Mouse (Mus musculus): ENCODE results near the gene Rnft1. TPM values are rescaled to one million over a fixed set of nuclear protein-coding genes. Genes with fewer than 3 reads are reported as not detected.

The Rnft1 gene
- polyA plus RNA-seq, 1 experiment from 2014 or later = 21.6 TPM

GRCm38 (mm10) chr11:86538786-86539185 lies 54.3 kb downstream of the Rnft1 start:
- H3K27ac ChIP-seq (ENCODE audit: low read length) = no peak overlapping the region
- H3K27me3 ChIP-seq (replicated peaks; ENCODE audit: control insufficient read depth, insufficient read depth, low read length) = no peaks in the 10 kb centered on the region
- H3K9me3 ChIP-seq (ENCODE audit: control insufficient read depth, low read length) = no peaks in the 10 kb centered on the region
- 97% methylated on average over 4 of the region's 4 CpGs for WGBS
- no peak overlapping the region for H3K4me2 ChIP-seq (ENCODE audit: low read length)
- no peak for ATAC-seq
- no peak overlapping the region for H3K4me3 ChIP-seq (replicated peaks; ENCODE audit: low read length)
- H3K9ac ChIP-seq (replicated peaks; ENCODE audit: low read depth, low read length) = no peak overlapping the region
- H3K36me3 ChIP-seq (ENCODE audit: control insufficient read depth, insufficient read depth) = no peaks in the 10 kb centered on the region
- H3K4me1 ChIP-seq (replicated peaks; ENCODE audit: control insufficient read depth, insufficient read depth, low read length) = peaks cover 8% of the 10 kb centered on the region

GRCm38 (mm10) chr11:86539716-86540475 lies 55.4 kb downstream of the Rnft1 start:
- WGBS = 92% methylated on average over 6 of the region's 6 CpGs
- Histone ChIP-seq H3K27me3 (replicated peaks; ENCODE audit: control insufficient read depth, insufficient read depth, low read length) (no peaks in the 10 kb centered on the region), H3K9me3 (ENCODE audit: control insufficient read depth, low read length) (no peaks in the 10 kb centered on the region), H3K4me1 (replicated peaks; ENCODE audit: control insufficient read depth, insufficient read depth, low read length) (peaks cover 8% of the 10 kb centered on the region), H3K27ac (ENCODE audit: low read length) (no peak overlapping the region), H3K36me3 (ENCODE audit: control insufficient read depth, insufficient read depth) (no peaks in the 10 kb centered on the region), H3K4me2 (ENCODE audit: low read length) (no peak overlapping the region), H3K9ac (replicated peaks; ENCODE audit: low read depth, low read length) (no peak overlapping the region), H3K4me3 (replicated peaks; ENCODE audit: low read length) (no peak overlapping the region)
- no peak for ATAC-seq

DNA sequence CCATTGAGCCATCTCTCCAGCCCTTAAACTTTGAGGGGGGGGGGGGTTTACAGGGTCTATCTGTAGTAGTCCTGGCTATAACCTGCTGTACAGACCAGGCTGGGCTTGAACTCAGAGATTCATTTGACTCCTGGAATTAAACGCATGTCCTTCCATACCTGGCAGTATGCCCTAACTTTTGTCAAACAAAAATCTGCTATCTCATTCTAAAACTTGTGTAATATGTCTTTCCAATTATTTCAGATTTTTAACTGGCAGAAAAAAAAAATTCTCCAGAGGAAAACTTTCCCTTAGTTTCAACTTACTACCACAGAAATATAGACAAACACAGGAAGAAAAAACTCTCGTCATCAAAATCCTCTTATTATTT lies 56.0 kb downstream of the Rnft1 start:
- Histone ChIP-seq H3K4me1 (replicated peaks; ENCODE audit: control insufficient read depth, insufficient read depth, low read length) (peaks cover 11% of the 10 kb centered on the region), H3K27me3 (replicated peaks; ENCODE audit: control insufficient read depth, insufficient read depth, low read length) (no peaks in the 10 kb centered on the region), H3K36me3 (ENCODE audit: control insufficient read depth, insufficient read depth) (no peaks in the 10 kb centered on the region), H3K27ac (ENCODE audit: low read length) (no peak overlapping the region), H3K4me3 (replicated peaks; ENCODE audit: low read length) (no peak overlapping the region), H3K4me2 (ENCODE audit: low read length) (no peak overlapping the region), H3K9ac (replicated peaks; ENCODE audit: low read depth, low read length) (no peak overlapping the region), H3K9me3 (ENCODE audit: control insufficient read depth, low read length) (no peaks in the 10 kb centered on the region)
- no peak for ATAC-seq
- WGBS = 91% methylated on average over 2 of the region's 2 CpGs

- Histone ChIP-seq H3K4me2 (ENCODE audit: low read length) (no peak overlapping the region), H3K4me1 (replicated peaks; ENCODE audit: control insufficient read depth, insufficient read depth, low read length) (peaks cover 15% of the 10 kb centered on the region), H3K9ac (replicated peaks; ENCODE audit: low read depth, low read length) (no peak overlapping the region), H3K27me3 (replicated peaks; ENCODE audit: control insufficient read depth, insufficient read depth, low read length) (no peaks in the 10 kb centered on the region), H3K36me3 (ENCODE audit: control insufficient read depth, insufficient read depth) (no peaks in the 10 kb centered on the region), H3K4me3 (replicated peaks; ENCODE audit: low read length) (no peak overlapping the region), H3K27ac (ENCODE audit: low read length) (no peak overlapping the region), H3K9me3 (ENCODE audit: control insufficient read depth, low read length) (no peaks in the 10 kb centered on the region)
- 78% methylated on average over 1 of the region's 1 CpGs for WGBS
- ATAC-seq = no peak
Observed at GRCm38 (mm10) chr11:86542851-86543250, 58.4 kb downstream of the Rnft1 start.

- WGBS = under 1% methylated on average over 35 of the region's 50 CpGs
- peak overlapping the region; percentile 93 for H3K4me3 ChIP-seq (replicated peaks; ENCODE audit: low read length)
- peak; percentile 41 for ATAC-seq
Observed at GRCm38 (mm10) chr11:86543960-86544638, 59.6 kb downstream of the Rnft1 start.

GRCm38 (mm10) chr11:86544639-86545299 lies 60.3 kb downstream of the Rnft1 start, which contains the start of the genes Rps6kb1 and Tubd1:
Gene Rps6kb1 (minus strand): TSS chr11:86544805.
Gene Tubd1 (plus strand): TSS chr11:86544991.
- WGBS = under 1% methylated on average over 43 of the region's 43 CpGs
- no peaks in the 10 kb centered on the region for H3K36me3 ChIP-seq (ENCODE audit: control insufficient read depth, insufficient read depth)
- H3K9ac ChIP-seq (replicated peaks; ENCODE audit: low read depth, low read length) = peak within 1 kb of the TSS; percentile 96
- ATAC-seq = peak; percentile 99
- peak within 1 kb of the TSS; percentile 85 for H3K27ac ChIP-seq (ENCODE audit: low read length)
- peak within 1 kb of the TSS; percentile 72 for H3K4me2 ChIP-seq (ENCODE audit: low read length)
- peaks cover 15% of the 10 kb centered on the region for H3K4me1 ChIP-seq (replicated peaks; ENCODE audit: control insufficient read depth, insufficient read depth, low read length)
- H3K9me3 ChIP-seq (ENCODE audit: control insufficient read depth, low read length) = no peaks in the 10 kb centered on the region
- no peaks in the 10 kb centered on the region for H3K27me3 ChIP-seq (replicated peaks; ENCODE audit: control insufficient read depth, insufficient read depth, low read length)
- H3K4me3 ChIP-seq (replicated peaks; ENCODE audit: low read length) = peak within 1 kb of the TSS; percentile 93

More at GRCm38 (mm10) chr11:86543960-86544638, 59.6 kb downstream of the Rnft1 start:
- Histone ChIP-seq H3K27ac (ENCODE audit: low read length) (peak overlapping the region; percentile 85), H3K36me3 (ENCODE audit: control insufficient read depth, insufficient read depth) (no peaks in the 10 kb centered on the region), H3K4me1 (replicated peaks; ENCODE audit: control insufficient read depth, insufficient read depth, low read length) (peaks cover 15% of the 10 kb centered on the region), H3K9me3 (ENCODE audit: control insufficient read depth, low read length) (no peaks in the 10 kb centered on the region), H3K4me2 (ENCODE audit: low read length) (peak overlapping the region; percentile 58), H3K9ac (replicated peaks; ENCODE audit: low read depth, low read length) (peak overlapping the region; percentile 96), H3K27me3 (replicated peaks; ENCODE audit: control insufficient read depth, insufficient read depth, low read length) (no peaks in the 10 kb centered on the region)

DNA sequence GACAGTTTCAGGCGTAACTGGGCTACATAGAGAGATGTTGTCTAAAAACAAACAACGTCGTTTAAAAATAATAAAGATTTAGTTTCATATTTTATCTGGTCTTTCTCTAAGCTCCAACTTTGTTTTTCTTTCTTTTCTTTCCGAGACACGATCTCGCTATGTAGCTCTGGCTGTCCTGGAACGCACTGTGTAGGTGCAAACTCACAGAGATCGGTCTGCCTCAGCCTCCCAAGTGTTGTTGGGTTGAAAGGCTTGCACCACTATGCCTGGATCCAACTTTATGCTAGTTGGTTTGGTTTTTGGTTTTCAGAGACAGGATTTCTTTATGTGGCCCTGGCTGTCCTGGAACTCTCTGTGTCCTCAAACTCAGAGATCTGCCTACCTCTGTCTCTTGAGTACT lies 61.1 kb downstream of the Rnft1 start:
- 82% methylated on average over 8 of the region's 8 CpGs for WGBS
- H3K9ac ChIP-seq (replicated peaks; ENCODE audit: low read depth, low read length) = peak overlapping the region; percentile 24; the same call in 1 of the 2 replicates
- no peaks in the 10 kb centered on the region for H3K36me3 ChIP-seq (ENCODE audit: control insufficient read depth, insufficient read depth)
- no peaks in the 10 kb centered on the region for H3K9me3 ChIP-seq (ENCODE audit: control insufficient read depth, low read length)
- peak overlapping the region; percentile 72 for H3K4me2 ChIP-seq (ENCODE audit: low read length)
- H3K27me3 ChIP-seq (replicated peaks; ENCODE audit: control insufficient read depth, insufficient read depth, low read length) = no peaks in the 10 kb centered on the region
- ATAC-seq = no peak
- peak overlapping the region; percentile 93 for H3K4me3 ChIP-seq (replicated peaks; ENCODE audit: low read length)
- peaks cover 15% of the 10 kb centered on the region for H3K4me1 ChIP-seq (replicated peaks; ENCODE audit: control insufficient read depth, insufficient read depth, low read length)
- no peak overlapping the region for H3K27ac ChIP-seq (ENCODE audit: low read length)

DNA sequence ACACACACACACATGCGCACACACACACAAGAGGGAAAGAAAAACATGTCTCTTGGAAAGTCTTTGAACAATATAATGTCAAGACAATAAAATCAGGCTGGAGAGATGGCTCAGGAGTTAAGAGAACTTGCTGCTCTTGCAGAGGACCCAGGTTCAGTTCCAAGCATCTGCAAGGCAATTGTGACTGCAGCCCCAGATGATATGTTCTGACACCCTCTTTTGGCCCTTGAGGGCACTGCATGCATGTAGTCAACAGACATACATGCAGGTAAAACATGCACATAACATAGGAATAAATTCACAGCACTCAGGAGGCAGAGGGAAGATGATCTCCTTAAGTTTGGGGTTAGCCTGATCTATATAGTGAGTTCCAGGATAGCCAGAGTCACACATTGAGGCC lies 63.0 kb downstream of the Rnft1 start:
- Histone ChIP-seq H3K27ac (ENCODE audit: low read length) (no peak overlapping the region), H3K9ac (replicated peaks; ENCODE audit: low read depth, low read length) (no peak overlapping the region), H3K36me3 (ENCODE audit: control insufficient read depth, insufficient read depth) (no peaks in the 10 kb centered on the region), H3K27me3 (replicated peaks; ENCODE audit: control insufficient read depth, insufficient read depth, low read length) (no peaks in the 10 kb centered on the region), H3K4me3 (replicated peaks; ENCODE audit: low read length) (no peak overlapping the region), H3K4me1 (replicated peaks; ENCODE audit: control insufficient read depth, insufficient read depth, low read length) (peaks cover 15% of the 10 kb centered on the region), H3K9me3 (ENCODE audit: control insufficient read depth, low read length) (no peaks in the 10 kb centered on the region), H3K4me2 (ENCODE audit: low read length) (no peak overlapping the region)
- WGBS = 89% methylated on average over 1 of the region's 1 CpGs
- no peak for ATAC-seq

Measured in forebrain, embryonic 16.5 days (tissue).